Mouse (Mus musculus): ENCODE results near the gene Scn11a. TPM values are rescaled to one million over a fixed set of nuclear protein-coding genes. Genes with fewer than 3 reads are reported as not detected.

Scn11a gene
- polyA plus RNA-seq, 1 experiment from 2014 or later: 0.04 TPM

GRCm38 (mm10) chr9:119741101-119741786 lies 84.0 kb downstream of the Scn11a start:
- ATAC-seq (replicated peaks; ENCODE audit: insufficient number of reproducible peaks, insufficient read depth, low FRiP score, low read depth): no peak
- no peak overlapping the region for H3K4me3 ChIP-seq
- no peak overlapping the region for H3K9ac ChIP-seq
- H3K27ac ChIP-seq: no peak overlapping the region
- WGBS: 38% methylated on average over 5 of the region's 5 CpGs
- H3K36me3 ChIP-seq: no peaks in the 10 kb centered on the region
- H3K4me2 ChIP-seq: no peak overlapping the region
- H3K9me3 ChIP-seq (replicated peaks): no peaks in the 10 kb centered on the region
- H3K27me3 ChIP-seq: no peaks in the 10 kb centered on the region
- H3K4me1 ChIP-seq (replicated peaks): peaks cover 10% of the 10 kb centered on the region

- Histone ChIP-seq H3K36me3 (no peaks in the 10 kb centered on the region), H3K27ac (no peak overlapping the region), H3K4me1 (replicated peaks) (0 out of 2 replicates have a peak, but pooled peaks cover 2% of the 10 kb centered on the region), H3K4me2 (no peak overlapping the region), H3K27me3 (no peaks in the 10 kb centered on the region), H3K4me3 (no peak overlapping the region), H3K9ac (no peak overlapping the region), H3K9me3 (replicated peaks) (no peaks in the 10 kb centered on the region)
- WGBS: 58% methylated on average over 11 of the region's 11 CpGs
- no peak for ATAC-seq (replicated peaks; ENCODE audit: insufficient number of reproducible peaks, insufficient read depth, low FRiP score, low read depth)
Measured at GRCm38 (mm10) chr9:119728412-119729097, 96.7 kb downstream of the Scn11a start.

DNA sequence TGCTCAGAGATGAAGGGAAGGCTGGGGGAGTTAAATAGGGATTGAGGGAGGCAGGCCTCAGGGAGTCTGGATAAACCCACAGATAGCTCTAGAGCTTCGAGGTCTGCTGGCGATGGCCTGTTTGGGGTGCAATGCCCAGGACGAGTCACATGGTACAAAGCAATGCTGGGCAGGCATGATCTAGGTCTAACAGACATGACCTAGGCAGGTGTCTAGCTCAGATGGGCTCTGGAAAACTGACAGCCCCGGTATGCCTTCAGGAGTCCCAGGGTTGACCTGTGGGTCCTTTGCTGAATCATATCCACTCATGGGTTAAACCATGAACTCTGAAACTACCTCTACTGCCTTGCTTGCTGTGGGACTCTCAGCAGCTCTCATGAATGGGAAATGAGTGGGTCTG lies 98.3 kb downstream of the Scn11a start:
- H3K9me3 ChIP-seq (replicated peaks): no peaks in the 10 kb centered on the region
- 88% methylated on average over 4 of the region's 4 CpGs for WGBS

DNA sequence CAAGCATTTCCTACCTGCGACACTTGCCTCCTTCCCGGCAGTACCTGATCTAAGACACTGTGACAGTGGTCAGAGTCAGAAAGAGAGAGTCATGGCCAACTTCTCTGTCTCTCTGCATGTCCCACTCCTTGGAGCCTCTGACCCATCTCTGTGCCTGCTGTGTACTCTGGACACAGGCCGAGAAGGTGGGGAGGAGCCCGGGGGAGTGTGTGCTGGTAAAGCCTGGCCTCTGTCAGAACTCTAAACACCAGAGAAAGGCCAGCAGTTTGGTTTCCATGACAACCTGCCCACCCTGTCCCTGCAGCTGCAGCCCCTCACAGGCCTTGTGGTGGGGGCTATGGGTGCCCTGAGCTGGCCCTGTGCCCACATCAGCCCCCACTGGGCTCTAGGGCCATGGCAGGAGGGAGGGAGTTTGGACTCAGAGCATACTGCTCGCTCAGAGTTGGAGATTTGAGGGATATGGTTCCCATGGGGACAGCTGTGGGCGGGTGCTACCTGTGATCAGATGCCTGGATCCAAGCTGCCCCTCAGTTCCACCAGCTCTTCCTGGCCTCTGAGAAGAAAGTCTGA lies 99.9 kb downstream of the Scn11a start:
- Histone ChIP-seq H3K9ac (no peak overlapping the region), H3K4me2 (no peak overlapping the region), H3K9me3 (replicated peaks) (no peaks in the 10 kb centered on the region), H3K27me3 (no peaks in the 10 kb centered on the region), H3K27ac (no peak overlapping the region), H3K4me3 (no peak overlapping the region), H3K36me3 (no peaks in the 10 kb centered on the region), H3K4me1 (replicated peaks) (0 out of 2 replicates have a peak, but pooled peaks cover 2% of the 10 kb centered on the region)
- WGBS: 70% methylated on average over 6 of the region's 6 CpGs
- ATAC-seq (replicated peaks; ENCODE audit: insufficient number of reproducible peaks, insufficient read depth, low FRiP score, low read depth): no peak

More for the DNA sequence above, 98.3 kb downstream of the Scn11a start:
- H3K9ac ChIP-seq: no peak overlapping the region
- no peak for ATAC-seq (replicated peaks; ENCODE audit: insufficient number of reproducible peaks, insufficient read depth, low FRiP score, low read depth)
- no peak overlapping the region for H3K4me2 ChIP-seq
- no peak overlapping the region for H3K27ac ChIP-seq
- H3K36me3 ChIP-seq: no peaks in the 10 kb centered on the region
- no peak overlapping the region for H3K4me3 ChIP-seq
- H3K4me1 ChIP-seq (replicated peaks): 0 out of 2 replicates have a peak, but pooled peaks cover 2% of the 10 kb centered on the region
- H3K27me3 ChIP-seq: no peaks in the 10 kb centered on the region

- Histone ChIP-seq H3K4me1 (replicated peaks) (no peaks in the 10 kb centered on the region), H3K4me2 (no peak within 1 kb of the TSS), H3K27ac (no peak within 1 kb of the TSS), H3K4me3 (no peak within 1 kb of the TSS), H3K36me3 (no peaks in the 10 kb centered on the region), H3K27me3 (peaks cover 9% of the 10 kb centered on the region; the same call in 1 of the 2 replicates), H3K9ac (no peak within 1 kb of the TSS), H3K9me3 (replicated peaks) (no peaks in the 10 kb centered on the region)
- ATAC-seq (replicated peaks; ENCODE audit: insufficient number of reproducible peaks, insufficient read depth, low FRiP score, low read depth): no peak
- WGBS: 77% methylated on average over 11 of the region's 11 CpGs
Measured at GRCm38 (mm10) chr9:119719222-119719621, 106.0 kb downstream of the Scn11a start, which contains the start of gene Scn10a. Gene Scn10a, minus strand, starts transcription at chr9:119719322.

- peak; percentile 53 for ATAC-seq (replicated peaks; ENCODE audit: insufficient number of reproducible peaks, insufficient read depth, low FRiP score, low read depth)
- no peak overlapping the region for H3K4me2 ChIP-seq
- no peak overlapping the region for H3K9ac ChIP-seq
- WGBS: 9% methylated on average over 6 of the region's 6 CpGs
- H3K4me3 ChIP-seq: no peak overlapping the region
- no peak overlapping the region for H3K27ac ChIP-seq
- 0 out of 2 replicates have a peak, but pooled peaks cover 5% of the 10 kb centered on the region for H3K27me3 ChIP-seq
- no peaks in the 10 kb centered on the region for H3K36me3 ChIP-seq
- H3K9me3 ChIP-seq (replicated peaks): no peaks in the 10 kb centered on the region
- no peaks in the 10 kb centered on the region for H3K4me1 ChIP-seq (replicated peaks)
Measured at GRCm38 (mm10) chr9:119706700-119707099, 118.6 kb downstream of the Scn11a start.

Other genes with a start within 250 kb of the Scn11a start
- gene Scn5a, start 246.4 kb downstream of the Scn11a start, polyA plus RNA-seq (2015; fragmentation: Nextera tagmentation; extraction: Ambion mirVana): 7.0 and 9.0 TPM in 2 replicates
- 0.96 and 1.0 TPM in 2 replicates for gene Scn10a, start 106.1 kb downstream of the Scn11a start, polyA plus RNA-seq (2015; fragmentation: Nextera tagmentation; extraction: Ambion mirVana)
- gene Wdr48, start 69.4 kb upstream of the Scn11a start, polyA plus RNA-seq (2015; fragmentation: Nextera tagmentation; extraction: Ambion mirVana): 31.5 and 35.0 TPM in 2 replicates
- 16.6 and 24.3 TPM in 2 replicates for gene Gorasp1, start 112.1 kb upstream of the Scn11a start, polyA plus RNA-seq (2015; fragmentation: Nextera tagmentation; extraction: Ambion mirVana)
- 0.08 and 0.29 TPM in 2 replicates for gene Ttc21a, start 112.2 kb upstream of the Scn11a start, polyA plus RNA-seq (2015; fragmentation: Nextera tagmentation; extraction: Ambion mirVana)
- gene Csrnp1, start 159.2 kb upstream of the Scn11a start, polyA plus RNA-seq (2015; fragmentation: Nextera tagmentation; extraction: Ambion mirVana): 6.9 and 8.2 TPM in 2 replicates
- 45.2 and 51.0 TPM in 2 replicates for gene Xirp1, start 198.1 kb upstream of the Scn11a start, polyA plus RNA-seq (2015; fragmentation: Nextera tagmentation; extraction: Ambion mirVana)
- gene Cx3cr1, start 244.4 kb upstream of the Scn11a start, polyA plus RNA-seq (2015; fragmentation: Nextera tagmentation; extraction: Ambion mirVana): 7.5 and 10.0 TPM in 2 replicates